Mouse (Mus musculus): ENCODE data around the gene Arhgap31. TPM values are rescaled to one million over a fixed set of nuclear protein-coding genes. Genes with fewer than 3 reads are reported as not detected.

The Arhgap31 gene
- 10 to 100 TPM; 34.8 to 48.2 TPM for total RNA-seq (2021)

DNA sequence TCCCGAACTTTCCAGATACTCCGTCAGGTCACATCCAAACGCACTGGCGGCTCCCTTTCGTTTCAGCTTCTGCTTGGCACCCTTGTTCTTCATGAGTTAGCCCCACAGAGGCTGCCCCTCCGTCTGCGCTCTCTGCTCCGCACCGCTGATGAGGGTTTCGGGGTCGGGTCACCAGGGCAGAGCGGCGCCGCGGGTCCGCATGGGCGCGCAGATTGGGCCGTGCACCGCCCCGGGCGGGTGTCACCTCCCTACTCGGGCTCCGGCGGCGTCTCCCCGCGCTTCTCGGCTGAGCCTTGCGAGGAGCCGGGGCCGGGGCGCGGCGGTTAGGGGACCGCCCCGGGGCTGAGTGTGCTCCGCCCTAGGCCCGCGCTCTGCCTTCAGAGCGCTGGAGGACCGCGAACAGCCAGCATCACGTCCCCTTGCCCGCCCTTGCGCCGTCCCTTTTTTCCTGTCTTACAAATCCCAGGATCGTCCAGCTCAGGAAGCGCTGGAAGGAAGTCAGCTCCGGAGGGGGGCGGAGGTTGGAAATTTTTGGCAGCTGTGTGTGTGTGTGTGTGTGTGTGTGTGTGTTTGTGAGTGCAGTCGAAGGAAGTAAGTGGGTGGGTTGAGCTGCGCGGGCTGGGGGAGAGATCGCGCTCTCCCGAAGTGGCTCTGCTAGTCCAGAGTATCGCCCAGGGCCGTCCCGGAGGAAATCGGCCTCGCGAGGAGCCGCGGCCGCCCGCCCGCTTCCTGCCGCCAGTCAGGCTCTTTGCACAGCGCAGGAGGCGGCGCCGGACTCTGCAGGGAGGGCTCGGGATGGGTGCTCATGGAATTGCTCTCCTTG lies at the start of gene Arhgap31:
Gene Arhgap31 (minus strand): TSS at position 694 of the 823 bp plus-strand sequence.
- intact Hi-C loops (cut with DNase I): no loop called here
- peak; percentile 90 for DNase-seq (ENCODE audit: low spot score)

DNA sequence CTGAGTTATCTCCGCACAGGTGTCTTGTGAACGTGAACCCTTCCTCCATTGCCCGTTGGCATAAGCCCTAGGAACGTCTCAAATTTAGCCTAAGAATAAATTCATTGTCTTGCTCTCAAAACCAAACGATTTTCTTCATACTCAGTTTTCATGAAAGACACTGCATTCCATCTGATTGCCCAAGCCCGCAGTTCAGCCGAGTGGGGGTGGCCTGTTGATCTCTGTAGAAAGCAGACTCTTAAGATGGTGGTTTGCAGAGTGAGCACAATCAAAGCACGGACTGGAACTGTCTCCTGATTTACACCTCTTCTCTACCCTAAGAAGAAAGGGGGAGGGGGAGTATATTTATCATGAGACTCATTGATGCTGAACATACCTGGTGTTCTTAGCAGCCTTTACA lies 49.3 kb upstream of the Arhgap31 start:
- intact Hi-C loops (cut with DNase I): loop anchor here (5.0 kb wide), 1 partner anchor 50 kb away; no protein-coding TSS in a partner anchor
- DNase-seq (ENCODE audit: low spot score): no peak

DNA sequence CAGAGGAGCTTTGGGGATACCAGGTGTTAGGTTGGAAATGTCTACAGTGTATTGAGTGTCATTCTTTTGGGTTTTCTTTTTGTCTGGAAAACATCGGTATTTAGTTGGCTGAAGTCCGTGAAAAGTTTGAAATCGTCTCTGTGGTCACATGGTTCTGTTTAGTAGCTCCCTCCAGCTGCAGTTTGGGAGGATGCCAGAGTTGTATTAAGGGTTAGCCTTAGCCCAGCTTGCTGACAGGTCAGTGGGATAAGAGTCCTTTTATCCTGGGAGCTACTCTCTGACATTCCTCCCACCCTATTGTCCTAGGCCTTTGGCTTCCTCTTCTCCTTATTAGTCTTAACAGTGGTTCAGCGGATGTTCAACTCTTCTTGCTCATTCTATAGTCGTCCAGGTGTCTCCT lies 48.9 kb upstream of the Arhgap31 start:
- no peak for DNase-seq (ENCODE audit: low spot score)
- intact Hi-C loops (cut with DNase I): loop anchor here (5.0 kb wide), 1 partner anchor 50 kb away; no protein-coding TSS in a partner anchor

DNA sequence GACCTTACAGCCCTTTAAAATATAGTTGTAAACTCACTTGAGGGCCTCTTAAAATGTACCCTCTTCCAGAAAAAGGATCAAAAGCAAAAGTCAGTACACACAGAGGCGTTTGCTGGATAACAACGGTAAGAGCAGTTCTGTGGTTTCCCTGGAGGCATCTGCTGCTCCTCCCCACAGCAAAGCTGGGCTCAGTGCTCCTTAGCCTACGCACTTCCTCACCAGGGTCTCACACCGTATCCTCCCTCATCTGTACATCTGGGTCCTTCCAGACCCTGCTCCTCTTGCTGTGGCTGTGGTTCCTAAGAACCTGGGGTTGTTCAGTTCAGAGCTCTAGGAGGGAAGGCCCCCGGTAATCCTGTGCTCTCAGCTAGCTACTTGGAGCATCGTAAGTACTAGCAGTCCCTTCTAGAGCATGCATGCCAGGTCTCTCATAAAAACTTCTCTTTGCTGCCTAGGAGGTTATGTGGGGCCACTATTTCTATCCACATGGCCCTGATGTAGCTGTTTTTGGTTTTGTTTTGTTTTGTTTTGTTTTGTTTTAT lies 47.8 kb upstream of the Arhgap31 start:
- intact Hi-C loops (cut with DNase I): loop anchor here (5.0 kb wide), 1 partner anchor 51 kb away; no protein-coding TSS in a partner anchor

GRCm38 (mm10) chr16:38760239-38760638 lies 47.2 kb upstream of the Arhgap31 start:
- no peak for DNase-seq (ENCODE audit: low spot score)
- intact Hi-C loops (cut with DNase I): loop anchor here (5.0 kb wide), 1 partner anchor 52 kb away; no protein-coding TSS in a partner anchor

More for the DNA sequence above, 47.8 kb upstream of the Arhgap31 start:
- DNase-seq (ENCODE audit: low spot score): no peak

DNA sequence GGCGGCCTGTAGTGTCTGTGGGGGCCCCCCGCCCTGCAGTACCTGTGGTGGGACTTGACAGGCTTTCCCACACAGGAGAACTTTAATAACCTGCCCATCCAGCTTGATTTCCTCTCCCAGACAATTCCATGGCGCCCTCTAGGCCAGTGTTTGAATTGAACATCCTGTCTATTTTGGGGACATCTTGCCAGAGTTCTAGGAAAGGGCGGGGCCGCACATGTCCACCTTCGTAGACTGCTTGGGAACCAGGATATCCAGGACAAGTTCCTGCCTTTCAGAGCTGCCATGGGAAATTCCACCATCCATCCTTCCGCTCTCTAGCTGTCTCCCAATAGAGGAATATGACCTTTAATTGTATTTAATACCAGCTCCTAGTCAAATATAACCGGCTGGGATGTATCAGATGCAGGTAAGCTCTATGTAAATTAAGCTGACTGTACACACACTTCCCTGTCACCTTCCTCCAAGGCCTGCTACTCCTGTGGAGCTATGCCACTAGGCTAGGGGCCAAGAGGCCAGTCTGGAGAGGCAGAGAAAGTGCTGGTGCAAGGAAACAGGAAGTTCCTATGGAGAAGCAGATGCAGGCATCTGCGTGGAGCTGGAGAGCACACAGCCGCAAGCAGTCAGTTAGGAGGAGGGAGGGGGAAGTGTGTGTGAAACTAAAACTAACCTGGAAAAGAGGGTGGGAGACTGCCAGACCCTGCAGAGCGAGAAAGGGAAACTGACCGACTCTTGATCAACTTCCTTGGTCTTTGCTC lies 45.2 kb upstream of the Arhgap31 start:
- peak; percentile 47 for DNase-seq (ENCODE audit: low spot score)
- intact Hi-C loops (cut with DNase I): no loop called here

DNA sequence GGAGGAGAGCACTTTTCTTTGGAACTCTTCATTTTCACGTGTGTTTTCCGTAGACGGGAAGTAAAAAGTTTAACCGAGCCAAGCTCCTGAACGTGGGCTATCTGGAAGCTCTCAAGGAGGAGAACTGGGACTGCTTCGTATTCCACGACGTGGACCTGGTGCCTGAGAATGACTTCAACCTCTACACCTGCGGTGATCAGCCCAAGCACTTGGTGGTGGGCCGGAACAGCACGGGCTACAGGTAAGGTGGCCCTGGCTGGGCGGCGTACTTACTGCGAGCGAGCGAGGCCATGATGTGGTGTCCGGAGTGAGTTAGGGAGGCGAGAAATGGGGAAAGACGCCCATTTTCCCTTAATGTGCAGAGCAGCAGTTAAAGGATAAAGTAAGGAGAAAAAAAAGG lies 44.6 kb upstream of the Arhgap31 start:
- no peak for DNase-seq (ENCODE audit: low spot score)
- intact Hi-C loops (cut with DNase I): loop anchor here (2.0 kb wide), 1 partner anchor 27 kb away; no protein-coding TSS in a partner anchor

DNA sequence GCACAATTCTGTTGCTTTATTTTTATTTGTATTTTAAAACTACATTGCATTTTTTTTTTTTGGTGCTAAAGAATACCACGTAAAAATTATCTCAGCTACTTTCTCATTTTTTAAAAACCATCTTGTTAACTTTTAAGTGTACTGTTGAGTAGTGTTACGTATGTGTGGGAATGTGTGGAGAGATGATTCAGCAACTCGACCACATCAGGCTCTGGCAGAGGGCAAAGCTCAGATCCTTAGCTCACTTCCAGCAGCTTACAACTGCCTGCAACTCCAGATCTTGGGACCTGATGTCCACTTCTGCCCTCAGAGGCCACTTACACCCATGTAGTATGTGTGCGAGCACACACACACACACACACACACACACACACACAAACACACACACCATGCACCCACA lies 43.5 kb upstream of the Arhgap31 start:
- intact Hi-C loops (cut with DNase I): loop anchor here (2.0 kb wide), 1 partner anchor 26 kb away; no protein-coding TSS in a partner anchor
- DNase-seq (ENCODE audit: low spot score): no peak

- DNase-seq (ENCODE audit: low spot score): no peak
Measured at GRCm38 (mm10) chr16:38756177-38756503, 43.1 kb upstream of the Arhgap31 start.

DNA sequence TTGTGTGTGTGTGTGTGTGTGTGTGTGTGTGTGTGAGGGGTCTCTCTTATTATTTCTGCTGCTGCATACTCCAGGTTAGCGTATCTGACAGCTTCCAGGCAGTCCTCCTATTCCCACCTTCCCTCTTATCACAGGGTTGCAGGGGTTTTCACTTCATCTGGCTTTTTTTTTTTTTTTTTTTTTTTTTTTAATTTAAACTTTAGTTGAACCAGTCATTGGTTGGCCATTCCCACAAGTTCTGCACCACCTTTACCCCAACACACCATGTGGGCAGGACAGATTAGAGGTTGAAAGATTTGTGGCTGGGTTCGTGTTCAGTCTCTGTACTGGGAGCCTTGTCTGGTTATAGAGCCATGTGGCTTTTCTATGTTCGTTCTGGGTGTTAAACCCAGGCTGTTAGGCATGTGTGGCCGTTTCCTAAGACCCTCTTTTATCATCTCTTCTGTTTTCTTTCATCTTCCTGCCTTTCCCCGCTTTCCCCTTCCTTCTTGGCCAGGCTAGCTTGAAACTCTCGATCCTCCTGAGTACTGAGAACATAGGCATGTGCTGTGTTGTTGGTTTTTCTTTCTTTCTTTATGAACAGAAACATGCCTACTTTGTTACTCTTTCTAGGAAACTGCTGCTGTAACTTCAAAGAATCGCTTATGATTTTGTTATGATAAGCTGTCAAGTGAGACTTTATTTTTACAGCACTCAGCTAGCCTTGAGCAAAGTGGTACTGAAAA lies 42.5 kb upstream of the Arhgap31 start:
- DNase-seq (ENCODE audit: low spot score): no peak
- intact Hi-C loops (cut with DNase I): loop anchor here (2.0 kb wide), 1 partner anchor 25 kb away; no protein-coding TSS in a partner anchor

More at GRCm38 (mm10) chr16:38756177-38756503, 43.1 kb upstream of the Arhgap31 start:
- intact Hi-C loops (cut with DNase I): loop anchor here (2.0 kb wide), 1 partner anchor 25 kb away; no protein-coding TSS in a partner anchor

DNA sequence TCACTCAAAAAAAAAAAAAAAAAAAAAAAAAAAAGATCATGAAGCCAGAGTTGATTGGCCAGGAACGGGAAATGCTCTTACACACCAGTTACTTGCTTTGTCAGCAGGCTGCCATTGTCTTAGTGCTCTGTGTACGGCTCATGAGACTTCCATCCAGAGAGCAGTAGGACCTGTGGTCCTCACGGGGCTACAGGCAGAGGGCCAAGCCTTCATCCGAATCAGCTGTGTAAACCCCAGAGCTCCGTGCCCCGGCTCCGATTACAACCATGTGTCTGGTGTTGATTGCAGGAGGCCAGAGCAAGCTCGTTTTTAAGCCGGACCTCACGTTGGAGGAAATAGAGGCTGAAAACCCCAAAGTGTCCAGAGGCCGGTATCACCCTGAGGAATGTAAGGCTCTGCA lies 40.6 kb upstream of the Arhgap31 start:
- intact Hi-C loops (cut with DNase I): no loop called here
- no peak for DNase-seq (ENCODE audit: low spot score)

- intact Hi-C loops (cut with DNase I): no loop called here
- no peak for DNase-seq (ENCODE audit: low spot score)
Measured at GRCm38 (mm10) chr16:38750803-38751202, 37.7 kb upstream of the Arhgap31 start.

DNA sequence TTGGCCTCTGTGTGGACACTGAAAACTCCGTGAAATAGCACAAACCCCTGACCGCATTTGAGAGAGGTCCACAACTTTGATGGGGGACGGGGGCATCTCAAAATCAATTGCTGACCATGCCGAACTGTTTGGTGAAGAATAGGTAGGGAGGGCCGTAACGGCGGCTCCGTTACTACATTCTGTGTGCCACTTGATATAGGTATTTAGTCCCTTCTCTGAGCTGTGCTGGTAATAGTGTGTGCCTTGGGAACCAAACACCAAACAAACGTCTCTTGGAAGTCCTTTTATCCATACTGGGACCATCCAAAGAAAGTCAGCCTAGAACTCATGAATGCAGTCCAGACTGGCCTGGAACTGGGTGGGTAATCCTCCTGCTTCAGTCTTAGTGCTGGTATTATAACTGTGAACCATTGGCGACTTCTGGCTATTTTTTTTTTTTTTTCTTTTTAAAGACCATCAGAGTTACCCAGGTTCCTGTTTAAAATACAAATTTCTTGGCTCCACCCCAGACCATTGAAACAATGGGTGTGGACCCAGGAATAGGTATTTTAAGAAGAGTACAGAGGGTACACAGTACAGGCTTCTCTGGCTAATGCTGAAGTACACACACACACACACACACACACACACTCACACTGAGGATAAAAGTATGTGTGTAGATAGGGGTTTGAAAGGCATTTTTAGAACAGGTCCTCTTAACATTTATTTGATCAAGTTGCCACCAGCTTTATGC lies 31.0 kb upstream of the Arhgap31 start:
- intact Hi-C loops (cut with DNase I): no loop called here
- DNase-seq (ENCODE audit: low spot score): no peak

DNA sequence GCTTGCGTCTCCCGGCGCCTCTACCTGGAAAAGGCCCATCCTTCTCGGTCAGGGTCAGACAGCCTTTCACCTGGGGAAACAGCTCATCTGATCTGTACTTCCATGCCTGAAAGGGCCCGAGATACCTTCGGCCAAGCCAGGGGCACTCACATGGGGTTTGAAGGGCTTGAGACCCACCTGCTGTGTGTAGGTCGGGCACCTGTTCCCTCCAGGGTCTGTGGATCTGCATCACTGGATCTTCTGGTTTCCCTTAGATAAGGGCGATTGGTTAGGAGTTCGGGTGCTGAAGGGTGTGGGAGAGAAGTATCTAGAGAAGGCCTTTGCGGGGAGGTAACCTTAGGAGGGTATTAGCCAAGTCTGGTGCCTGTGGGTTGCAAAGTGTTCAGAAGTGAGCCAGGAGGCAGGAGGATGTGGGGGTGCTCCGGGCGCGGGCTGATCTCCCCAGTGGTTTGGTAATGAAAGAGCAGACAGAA lies 29.6 kb upstream of the Arhgap31 start:
- intact Hi-C loops (cut with DNase I): no loop called here
- DNase-seq (ENCODE audit: low spot score): no peak

DNA sequence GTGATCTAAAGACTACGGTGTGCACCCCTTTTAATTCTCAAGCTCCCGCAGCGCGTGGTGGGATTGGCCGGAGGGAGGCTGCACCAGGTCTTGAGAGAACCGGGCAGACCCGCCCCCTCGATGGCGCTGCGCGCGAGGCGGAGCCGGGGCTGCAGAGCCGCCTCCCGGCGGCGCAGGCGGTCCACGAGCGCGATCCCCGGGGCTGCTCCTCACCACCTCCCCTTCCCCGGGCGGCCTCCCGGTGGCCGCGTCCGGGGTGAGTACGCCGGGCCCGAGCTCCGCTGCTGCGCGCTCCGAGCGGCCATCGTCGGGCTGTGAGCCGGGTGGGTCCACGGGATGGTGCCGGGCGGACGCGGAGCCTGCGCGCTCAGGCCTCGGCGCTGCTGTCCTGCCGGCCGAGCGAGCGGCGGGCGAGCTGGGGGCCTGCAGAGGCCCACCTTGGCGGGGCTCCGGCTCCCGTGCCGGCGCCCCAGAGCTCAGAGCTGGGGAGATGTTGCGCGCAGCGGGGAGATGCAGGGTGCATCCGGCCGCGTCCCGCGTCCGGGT lies 29.1 kb upstream of the Arhgap31 start, which contains the start of gene B4galt4:
Gene B4galt4 (plus strand): TSS at position 152 of the 546 bp plus-strand sequence.
- peak; percentile 78 for DNase-seq (ENCODE audit: low spot score)
- intact Hi-C loops (cut with DNase I): no loop called here

DNA sequence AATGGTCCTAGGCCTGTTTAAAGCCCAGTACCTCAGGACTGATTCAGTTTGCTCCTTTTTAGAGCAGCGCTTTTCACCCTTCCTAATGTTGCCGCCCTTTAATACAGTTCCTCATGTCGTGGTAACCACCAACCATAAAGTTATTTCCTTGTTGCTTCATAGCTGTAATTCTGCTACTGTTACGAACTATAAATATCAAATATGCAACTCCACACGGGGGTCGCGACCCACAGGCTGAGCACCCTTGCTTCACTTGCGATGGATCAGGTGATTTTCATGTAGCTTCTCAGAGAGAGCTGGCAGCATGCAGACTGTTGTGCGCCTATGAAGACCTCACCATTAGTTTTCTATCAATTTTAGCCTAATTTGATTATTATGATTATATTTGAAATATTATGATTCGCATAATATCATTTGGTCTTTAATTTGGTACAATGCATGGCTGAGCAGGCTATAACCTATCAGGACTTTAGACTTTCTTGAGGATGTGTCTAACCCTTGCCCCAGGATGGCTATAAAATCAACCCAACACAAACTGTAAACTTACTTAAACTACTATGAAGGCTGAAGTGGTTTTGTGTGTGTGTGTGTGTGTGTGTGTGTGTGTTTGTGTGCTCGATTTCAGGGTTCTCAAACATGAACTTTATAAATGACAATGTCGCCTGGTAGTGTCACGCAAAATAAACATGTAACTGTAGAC lies 28.3 kb upstream of the Arhgap31 start:
- DNase-seq (ENCODE audit: low spot score): no peak
- intact Hi-C loops (cut with DNase I): no loop called here

DNA sequence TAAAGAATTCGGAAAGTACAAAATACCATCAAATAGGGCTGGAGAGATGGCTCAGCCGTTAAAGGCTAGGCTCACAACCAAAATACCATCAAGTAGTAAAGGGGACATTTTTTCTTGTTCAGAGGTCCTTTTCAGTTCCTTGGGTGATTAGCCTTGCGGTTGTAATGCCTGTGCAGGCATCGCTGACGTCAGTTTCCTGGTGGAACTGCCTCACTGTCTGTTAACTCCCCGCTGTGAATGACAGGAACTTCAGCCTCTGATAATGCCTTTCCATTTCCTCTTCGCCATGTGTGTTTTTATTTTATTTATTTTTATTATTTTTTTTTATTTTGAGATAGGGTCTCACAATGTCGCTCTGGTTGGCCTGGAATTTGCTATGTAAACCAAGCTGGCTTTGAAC lies 17.8 kb upstream of the Arhgap31 start:
- no peak for DNase-seq (ENCODE audit: low spot score)
- intact Hi-C loops (cut with DNase I): loop anchor here (2.0 kb wide), 1 partner anchor 26 kb away; no protein-coding TSS in a partner anchor

Data from heart, postnatal 25 days (tissue).